Mouse (Mus musculus): ENCODE data around the gene Ifih1.

The Ifih1 gene

GRCm38 (mm10) chr2:62630446-62630845 lies 15.6 kb downstream of the Ifih1 start:
- DNase-seq = peak; percentile 8

DNA sequence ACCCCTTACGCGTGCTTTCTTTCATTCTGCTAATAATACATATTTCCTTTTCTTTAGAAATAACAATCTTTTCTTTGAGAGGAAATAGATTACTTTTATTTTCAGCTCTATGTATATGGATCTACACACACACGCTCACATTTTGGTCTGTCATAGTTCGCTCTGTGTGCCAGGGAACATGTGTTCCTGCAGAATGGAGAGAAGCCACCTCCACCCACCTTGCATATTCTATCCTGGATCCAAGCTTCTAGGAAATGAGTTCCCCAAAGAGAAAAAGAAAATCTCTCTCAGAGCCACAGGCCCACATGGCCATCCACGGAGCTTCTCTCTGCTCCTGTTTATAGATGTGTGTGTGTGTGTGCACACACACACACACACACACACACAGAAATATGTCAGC lies 17.7 kb downstream of the Ifih1 start:
- DNase-seq = no peak

- no peak for DNase-seq
Measured at GRCm38 (mm10) chr2:62627728-62628127, 18.3 kb downstream of the Ifih1 start.

DNA sequence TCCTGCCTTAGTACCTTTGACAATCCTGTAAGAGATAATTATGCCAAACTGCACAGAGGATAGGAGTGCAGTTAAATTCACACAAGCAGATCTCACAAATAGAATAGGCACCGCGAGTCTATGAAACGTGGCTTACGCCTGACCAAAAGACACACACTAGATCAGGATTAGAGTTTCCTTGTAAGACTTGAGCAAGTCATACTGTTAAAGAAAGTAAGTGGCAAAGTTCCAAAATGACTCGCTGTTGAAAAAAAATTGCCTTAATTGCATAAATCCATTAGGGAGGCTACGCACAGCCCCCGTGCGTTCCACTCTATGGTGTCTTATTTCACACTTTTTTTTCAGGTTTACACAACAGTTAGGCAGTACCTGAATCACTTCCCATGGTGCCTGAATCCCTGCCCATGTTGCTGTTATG lies 23.0 kb downstream of the Ifih1 start:
- no peak for DNase-seq

- DNase-seq = no peak
Measured at GRCm38 (mm10) chr2:62619679-62620078, 26.4 kb downstream of the Ifih1 start.

DNA sequence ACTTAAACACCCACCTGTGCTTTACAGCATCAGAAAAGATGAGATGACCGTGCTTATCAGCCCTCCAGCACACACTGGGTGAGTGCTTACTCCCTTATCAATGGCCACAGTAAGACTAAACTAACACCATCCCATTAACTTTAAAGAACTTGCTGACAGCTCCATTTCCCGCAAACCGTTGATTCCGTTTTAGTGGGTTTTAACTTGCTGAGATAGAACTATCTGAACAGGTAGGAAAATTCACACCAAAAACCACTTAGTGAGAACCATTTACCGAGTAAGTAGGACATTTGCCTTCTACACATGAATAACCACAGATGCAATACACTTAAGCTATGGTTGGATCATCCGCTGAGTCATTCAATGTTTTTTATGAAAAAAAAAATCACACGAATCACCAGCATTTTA lies 27.1 kb downstream of the Ifih1 start:
- DNase-seq = no peak

DNA sequence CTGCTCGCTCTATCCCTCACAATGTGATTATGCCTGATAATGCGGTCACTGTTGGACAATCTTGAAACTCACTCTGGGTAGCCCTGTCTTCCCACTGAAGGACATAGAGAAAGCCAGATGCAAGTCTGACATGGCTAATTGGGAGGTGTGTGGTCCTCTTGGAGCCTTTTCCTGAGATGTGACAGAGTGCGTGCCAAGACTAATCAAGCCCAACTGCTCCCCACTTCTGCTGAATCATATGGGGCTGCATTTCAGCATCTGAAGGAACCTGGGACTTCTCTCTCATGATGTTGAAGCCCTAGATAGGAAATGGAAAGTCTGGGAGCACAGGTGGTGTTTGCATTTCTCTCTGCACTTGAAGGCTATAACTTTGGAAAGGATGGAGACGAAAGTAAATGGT lies 32.9 kb downstream of the Ifih1 start:
- DNase-seq = no peak

DNA sequence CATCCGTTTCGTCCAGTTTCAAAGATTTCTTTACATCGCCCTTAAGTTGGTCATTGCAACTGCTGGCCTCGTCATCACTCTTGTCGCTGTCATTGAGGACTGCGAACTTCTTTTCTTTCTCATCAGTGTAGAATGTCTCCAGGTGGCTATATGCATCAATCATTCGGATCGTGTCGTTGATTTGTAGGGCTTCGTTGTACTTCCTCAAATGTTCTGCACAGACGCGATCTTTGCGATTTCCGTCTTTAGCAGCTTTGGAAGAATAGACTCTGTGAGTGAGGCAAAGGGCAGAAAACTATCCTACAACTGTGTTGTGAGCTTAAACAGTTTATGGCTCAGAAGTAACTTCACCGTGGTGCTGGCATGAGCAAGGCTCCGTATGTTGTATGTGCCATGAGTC lies 39.9 kb downstream of the Ifih1 start:
- no peak for DNase-seq

- DNase-seq = no peak
Measured at GRCm38 (mm10) chr2:62603530-62603929, 42.5 kb downstream of the Ifih1 start.

GRCm38 (mm10) chr2:62596586-62596985 lies 49.5 kb downstream of the Ifih1 start:
- DNase-seq = no peak

GRCm38 (mm10) chr2:62594491-62594890 lies 51.6 kb downstream of the Ifih1 start:
- no peak for DNase-seq

DNA sequence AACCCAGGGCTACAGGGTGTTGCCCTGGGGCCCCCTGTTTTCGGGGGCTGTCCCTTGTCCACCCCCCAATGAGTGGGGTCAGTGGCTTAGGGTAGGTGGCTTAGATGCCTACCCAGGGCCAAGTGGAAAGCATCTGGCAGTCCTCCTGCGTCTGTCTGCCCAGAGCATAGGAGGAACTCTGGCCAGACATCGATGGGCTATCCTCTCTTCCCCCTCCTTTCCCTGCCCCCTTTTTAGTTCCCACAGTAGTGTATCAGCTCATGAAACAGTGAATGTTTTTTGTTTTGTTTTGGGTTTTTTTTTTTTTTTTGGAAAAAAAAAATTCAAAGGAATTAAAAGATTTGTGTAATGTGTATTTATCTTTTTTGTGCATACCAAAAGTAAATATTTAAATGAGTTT lies 54.5 kb downstream of the Ifih1 start:
- DNase-seq = no peak

DNA sequence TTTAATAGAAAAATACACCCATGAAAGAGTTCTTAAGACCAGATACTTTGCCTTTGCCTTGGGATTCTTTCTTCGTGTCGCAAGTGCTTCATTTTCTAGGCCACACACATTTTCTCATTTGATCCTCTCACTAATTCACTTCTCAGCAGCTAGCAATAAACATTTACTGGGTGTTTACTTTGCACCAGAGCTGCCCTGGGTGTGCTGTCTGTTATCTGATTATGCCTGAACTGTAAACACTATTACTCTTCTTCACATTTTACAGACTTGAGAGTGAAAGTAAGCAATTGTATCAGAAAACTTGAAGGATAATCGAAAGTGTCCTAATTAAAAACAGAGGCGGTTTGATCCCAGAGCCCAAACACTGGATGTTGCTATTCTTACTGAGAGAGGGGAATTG lies 56.7 kb downstream of the Ifih1 start:
- DNase-seq = no peak

DNA sequence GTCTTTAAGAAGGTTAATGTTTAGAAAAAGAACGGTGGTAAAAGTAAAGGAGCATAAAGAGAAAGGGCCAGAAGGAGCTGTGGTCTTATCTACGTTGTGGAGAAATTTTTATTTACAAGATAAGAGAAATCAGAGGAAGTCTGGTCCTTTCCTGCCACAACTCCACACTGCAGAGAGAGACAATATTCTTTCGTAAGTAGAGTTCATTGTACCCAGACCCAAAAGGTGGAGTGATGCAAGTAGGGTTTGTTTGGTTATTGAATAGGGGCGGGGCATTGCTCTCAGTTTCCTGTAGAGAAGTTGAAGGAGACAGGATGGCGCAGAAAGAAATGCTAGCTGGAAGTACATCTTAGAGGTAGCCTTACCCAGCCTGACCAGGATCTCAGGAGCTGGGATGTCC lies 60.3 kb downstream of the Ifih1 start:
- no peak for DNase-seq

GRCm38 (mm10) chr2:62574962-62575361 lies 71.1 kb downstream of the Ifih1 start:
- DNase-seq = no peak

GRCm38 (mm10) chr2:62574250-62574649 lies 71.8 kb downstream of the Ifih1 start:
- DNase-seq = no peak

DNA sequence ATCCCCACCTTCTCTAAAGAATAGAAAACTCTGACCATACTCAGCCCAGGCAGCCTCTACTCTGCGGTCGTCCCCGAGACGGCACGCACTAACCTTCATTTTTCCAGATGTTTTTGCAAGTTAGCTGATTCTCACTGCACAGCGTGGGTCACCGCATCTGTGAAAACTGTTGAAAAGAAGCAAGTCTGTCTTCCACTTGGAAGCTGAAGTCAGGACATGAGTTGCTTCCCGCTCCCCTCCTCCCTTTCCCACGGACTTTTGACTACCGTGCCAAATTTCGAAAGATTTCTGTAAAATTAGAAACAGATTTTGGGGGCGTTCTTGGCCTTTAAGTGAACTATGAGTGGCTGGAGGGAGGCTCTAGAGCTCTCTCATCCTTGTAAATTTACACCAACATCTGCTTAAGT lies 72.3 kb downstream of the Ifih1 start, which contains the start of gene Fap:
Gene Fap (minus strand): TSS at position 323 of the 407 bp plus-strand sequence.
- no peak for DNase-seq

DNA sequence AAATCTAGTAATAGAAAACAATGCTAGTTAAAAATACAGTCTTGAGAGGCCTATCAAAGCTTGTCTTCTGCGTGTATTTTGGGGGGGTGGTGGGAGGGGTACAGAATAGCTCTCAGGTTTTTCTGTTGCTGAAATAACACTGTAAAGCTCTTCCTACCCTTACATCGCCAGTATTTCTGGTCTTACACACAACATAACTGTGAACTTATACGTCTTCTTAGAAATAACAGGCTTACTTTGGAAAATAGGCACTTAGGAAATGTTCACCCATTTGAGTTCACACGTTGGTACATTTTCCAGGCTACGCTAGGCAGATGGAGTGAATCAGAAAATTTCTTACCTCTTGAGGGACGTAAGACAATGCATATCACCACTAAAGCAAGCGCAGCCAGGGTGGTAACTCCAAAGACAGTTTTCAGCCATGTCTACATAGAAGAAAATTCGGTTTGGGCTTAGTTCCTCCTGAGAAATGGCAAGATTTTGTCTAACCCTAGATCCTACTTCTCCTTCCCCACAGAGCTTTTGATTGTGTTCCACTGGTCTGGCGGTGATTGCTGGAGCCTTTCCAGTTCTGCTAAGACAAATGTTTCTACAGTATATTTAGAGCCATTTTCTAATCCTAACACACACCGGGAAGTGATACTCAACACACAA lies 72.8 kb downstream of the Ifih1 start:
- no peak for DNase-seq

DNA sequence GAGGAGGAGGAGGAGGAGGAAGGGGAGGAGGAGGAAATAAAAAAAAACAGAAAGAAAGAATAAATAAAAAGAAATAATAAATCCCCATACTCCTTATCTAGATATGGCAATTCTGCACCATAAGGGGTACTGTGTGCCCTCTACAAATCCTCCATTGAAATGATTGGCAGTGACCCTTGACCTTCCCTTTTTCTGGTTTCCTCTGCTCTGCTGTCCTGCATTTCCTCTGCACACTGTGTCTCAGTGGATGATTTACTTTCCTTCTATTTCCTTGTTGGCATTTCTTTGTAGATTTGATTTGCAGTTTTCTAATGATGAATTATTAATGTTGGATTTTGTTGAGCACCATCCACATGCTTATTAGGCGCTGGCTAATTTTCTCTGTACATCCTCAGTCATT lies 81.4 kb downstream of the Ifih1 start:
- no peak for DNase-seq

- no peak for DNase-seq
Measured at GRCm38 (mm10) chr2:62562661-62563485, 83.2 kb downstream of the Ifih1 start.

- no peak for DNase-seq
Measured at GRCm38 (mm10) chr2:62557417-62557816, 88.6 kb downstream of the Ifih1 start.

DNA sequence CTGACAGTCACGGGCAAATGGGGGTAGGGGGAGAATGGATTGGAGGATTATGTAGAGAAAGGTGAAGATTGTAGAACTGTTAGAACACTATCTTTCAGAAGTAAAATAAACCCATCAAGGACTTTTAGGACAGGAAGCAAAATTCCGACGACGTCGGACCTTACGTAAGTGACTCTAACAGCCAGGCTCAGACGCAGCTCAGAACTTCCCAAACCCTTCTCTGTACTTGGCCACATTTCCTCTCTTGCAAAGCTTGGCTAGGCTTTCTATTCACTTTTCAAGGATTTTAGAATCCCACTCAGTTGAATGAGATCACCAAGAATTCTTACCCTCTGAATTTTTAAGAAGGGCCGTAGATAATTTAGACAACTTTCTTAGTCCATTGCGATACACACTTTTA lies 89.7 kb downstream of the Ifih1 start:
- DNase-seq = no peak

- DNase-seq = no peak
Measured at GRCm38 (mm10) chr2:62549659-62550058, 96.4 kb downstream of the Ifih1 start.

DNA sequence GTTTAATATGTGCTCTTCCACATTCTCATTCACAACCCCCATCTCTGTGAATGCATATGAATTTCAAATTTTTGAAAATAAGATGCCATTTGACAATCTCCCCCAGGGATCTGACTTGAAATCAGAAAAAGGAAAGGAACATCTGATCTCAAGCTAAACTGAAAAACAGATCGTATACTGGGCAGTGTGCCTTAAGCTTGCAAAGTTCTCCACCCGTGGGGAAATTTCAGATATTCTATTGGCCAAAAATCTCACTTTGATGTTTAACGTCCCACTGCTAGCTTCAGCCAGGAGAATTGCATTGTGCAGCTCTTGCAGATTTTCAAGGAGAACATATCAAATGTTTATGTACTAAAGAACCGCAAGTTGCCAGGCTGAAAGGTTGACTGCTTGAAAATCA lies 96.9 kb downstream of the Ifih1 start:
- no peak for DNase-seq

- no peak for DNase-seq
Measured at GRCm38 (mm10) chr2:62548104-62548503, 98.0 kb downstream of the Ifih1 start.
